Mouse (Mus musculus) neural tube, embryonic 12.5 days (tissue): Measurements from ENCODE around the gene Dppa2. TPM values are rescaled to one million over a fixed set of nuclear protein-coding genes. Genes with fewer than 3 reads are reported as not detected.

Experiments
- ATAC-seq: fragments of 200-750 bp; cut with Nextera tagmentation; 2 replicates; pipeline ENCODE4 v1.8.0; 2017; ENCODE audit warnings: low read depth, mild to moderate bottlenecking, moderate TSS enrichment, moderate library complexity; ENCODE audit not compliant: low FRiP score
- H3K27ac ChIP-seq: fragments of 300-500 bp; sonication (generic); 2 replicates; pipeline ENCODE4 v1.5.1; 2016
- H3K27me3 ChIP-seq: fragments of 300-500 bp; sonication (generic); replicated peaks from 2 replicates; pipeline ENCODE4 v1.6.1; 2016; ENCODE audit warnings: mild to moderate bottlenecking
- H3K36me3 ChIP-seq: fragments of 300-500 bp; sonication (generic); 2 replicates; pipeline ENCODE4 v1.6.1; 2016; ENCODE audit warnings: mild to moderate bottlenecking
- H3K4me1 ChIP-seq: fragments of 300-500 bp; sonication (generic); 2 replicates; pipeline ENCODE4 v1.6.1; 2016
- H3K4me2 ChIP-seq: fragments of 300-500 bp; sonication (generic); replicated peaks from 2 replicates; pipeline ENCODE4 v1.6.1; 2016; ENCODE audit warnings: mild to moderate bottlenecking
- H3K4me3 ChIP-seq: fragments of 300-500 bp; sonication (generic); 2 replicates; pipeline ENCODE4 v1.5.1; 2016
- H3K9ac ChIP-seq: fragments of 300-500 bp; sonication (generic); 2 replicates; pipeline ENCODE4 v1.6.1; 2016; ENCODE audit warnings: mild to moderate bottlenecking
- H3K9me3 ChIP-seq: fragments of 300-500 bp; sonication (generic); 2 replicates; pipeline ENCODE4 v1.6.1; 2016; ENCODE audit warnings: mild to moderate bottlenecking
- WGBS: fragments of 180-500 bp; shearing (Covaris S2); methylation state at CpG from one replicate; pipeline ENCODE4 v1.1.7; 2016; 5-methylcytosine and 5-hydroxymethylcytosine counted together
- polyA plus RNA-seq: library from polyadenylated mRNA; unstranded; fragments of >200 nt; fragmentation: Nextera tagmentation; extraction: Ambion mirVana; gene quantifications from 2 replicates; pipeline ENCODE4 v1.2.1, GENCODE M21; 2016

Dppa2 gene
- polyA plus RNA-seq, 1 experiment from 2014 or later, result not detected

- H3K27ac ChIP-seq, result no peak overlapping the region
- H3K36me3 ChIP-seq, result no peaks in the 10 kb centered on the region
- H3K9ac ChIP-seq, result no peak overlapping the region
- no peaks in the 10 kb centered on the region for H3K9me3 ChIP-seq
- H3K4me2 ChIP-seq, result no peak overlapping the region
- no peaks in the 10 kb centered on the region for H3K4me1 ChIP-seq
- 100% methylated on average over 1 of the region's 1 CpGs for WGBS
- no peaks in the 10 kb centered on the region for H3K27me3 ChIP-seq
- no peak overlapping the region for H3K4me3 ChIP-seq
- no peak for ATAC-seq
Observed at GRCm38 (mm10) chr16:48356417-48356816, 52.7 kb downstream of the Dppa2 start.

DNA sequence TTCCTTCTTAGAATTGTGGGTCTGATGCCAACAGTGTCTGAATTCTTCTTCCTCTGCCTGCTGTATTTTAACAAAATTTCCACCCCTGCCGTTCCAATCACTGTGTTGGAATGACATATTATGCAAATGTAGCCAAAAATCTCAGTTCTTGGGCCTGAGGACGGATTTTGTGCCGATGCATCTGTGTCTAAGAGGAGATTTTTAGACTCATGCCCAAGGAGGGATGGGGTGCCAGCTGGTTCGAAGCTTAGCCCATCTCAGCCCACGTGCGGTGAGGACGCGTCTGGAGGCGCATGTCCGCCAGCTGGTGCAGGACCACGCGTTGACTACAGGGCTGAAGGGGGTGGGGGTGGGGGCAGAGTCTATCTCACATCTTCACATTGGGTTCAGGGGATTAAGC, 57.2 kb downstream of the Dppa2 start:
- Histone ChIP-seq H3K4me3 (no peak overlapping the region), H3K36me3 (no peaks in the 10 kb centered on the region), H3K9me3 (no peaks in the 10 kb centered on the region), H3K4me1 (no peaks in the 10 kb centered on the region), H3K27me3 (no peaks in the 10 kb centered on the region), H3K4me2 (no peak overlapping the region), H3K9ac (no peak overlapping the region), H3K27ac (no peak overlapping the region)
- ATAC-seq, result no peak
- 95% methylated on average over 12 of the region's 12 CpGs for WGBS

DNA sequence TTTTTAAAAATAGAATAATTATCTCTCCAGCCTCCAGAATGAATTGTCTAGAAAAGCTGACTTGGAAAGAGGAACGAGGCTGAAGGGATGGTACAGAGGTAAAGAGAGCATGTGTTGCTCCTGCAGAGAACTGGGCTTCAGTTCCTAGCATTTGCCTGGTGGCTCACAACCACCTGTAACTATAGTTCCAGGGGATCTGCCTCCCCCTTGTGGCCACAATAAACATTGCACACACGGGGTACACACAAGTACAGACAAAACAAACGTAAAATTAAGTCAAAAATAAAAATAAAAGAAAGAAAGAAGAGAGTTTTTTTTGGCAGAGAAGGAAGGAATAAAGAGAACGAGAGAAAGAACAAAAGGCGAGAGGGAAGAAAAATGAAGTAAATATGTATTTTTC, 63.1 kb downstream of the Dppa2 start:
- no peak overlapping the region for H3K4me2 ChIP-seq
- H3K9ac ChIP-seq, result no peak overlapping the region
- H3K36me3 ChIP-seq, result no peaks in the 10 kb centered on the region
- H3K27ac ChIP-seq, result no peak overlapping the region
- H3K4me3 ChIP-seq, result no peak overlapping the region
- WGBS, result 85% methylated on average over 5 of the region's 5 CpGs
- no peaks in the 10 kb centered on the region for H3K4me1 ChIP-seq
- ATAC-seq, result no peak
- H3K27me3 ChIP-seq, result no peaks in the 10 kb centered on the region
- no peaks in the 10 kb centered on the region for H3K9me3 ChIP-seq

DNA sequence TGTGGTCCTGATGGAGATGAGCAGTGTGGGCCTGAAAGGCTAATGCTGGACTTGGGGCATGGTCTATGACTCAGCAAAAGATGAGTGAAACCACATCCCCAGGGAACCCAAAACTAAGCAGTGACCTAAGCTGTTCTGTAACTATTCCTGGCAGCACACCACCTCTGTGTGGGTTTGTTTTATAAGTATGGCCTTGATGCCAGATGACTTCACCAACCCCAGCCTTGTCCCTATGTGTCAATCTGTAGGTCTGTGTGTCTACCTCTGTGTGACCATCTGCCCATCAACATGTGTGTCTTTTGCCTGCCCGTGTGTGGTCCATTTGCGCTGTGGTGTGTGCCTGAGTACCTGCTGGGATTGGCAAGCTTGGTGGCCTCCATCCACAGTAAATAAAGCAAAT, 64.4 kb downstream of the Dppa2 start:
- no peak overlapping the region for H3K4me3 ChIP-seq
- 91% methylated on average over 2 of the region's 2 CpGs for WGBS
- no peak overlapping the region for H3K4me2 ChIP-seq
- no peaks in the 10 kb centered on the region for H3K36me3 ChIP-seq
- H3K9ac ChIP-seq, result no peak overlapping the region
- ATAC-seq, result no peak
- H3K27me3 ChIP-seq, result no peaks in the 10 kb centered on the region
- no peaks in the 10 kb centered on the region for H3K4me1 ChIP-seq
- H3K9me3 ChIP-seq, result no peaks in the 10 kb centered on the region
- H3K27ac ChIP-seq, result no peak overlapping the region

Other genes with a start within 250 kb of the Dppa2 start
- gene Dppa4, start 20.2 kb upstream of the Dppa2 start, polyA plus RNA-seq, result not detected in 2 replicates
- not detected in 2 replicates for gene Gm5485, start 108.5 kb downstream of the Dppa2 start, polyA plus RNA-seq
- 0.11 TPM in 1 of 2 replicates, not detected in the other for gene Morc1, start 127.3 kb downstream of the Dppa2 start, polyA plus RNA-seq